Mouse (Mus musculus) forebrain, embryonic 12.5 days (tissue): ENCODE data around the gene Gatad2a. TPM values are rescaled to one million over a fixed set of nuclear protein-coding genes. Genes with fewer than 3 reads are reported as not detected.

Source experiments
- ATAC-seq: fragments of 200-750 bp; cut with Nextera tagmentation; 2 replicates; pipeline ENCODE4 v1.8.0; 2017; ENCODE audit warnings: moderate TSS enrichment; ENCODE audit not compliant: low FRiP score
- H3K27ac ChIP-seq: fragments of 300-500 bp; sonication (generic); 2 replicates; pipeline ENCODE4 v1.5.1; 2016; ENCODE audit warnings: mild to moderate bottlenecking
- H3K27me3 ChIP-seq: fragments of 300-500 bp; sonication (generic); 2 replicates; pipeline ENCODE4 v1.6.1; 2016; ENCODE audit warnings: mild to moderate bottlenecking
- H3K36me3 ChIP-seq: fragments of 300-500 bp; sonication (generic); replicated peaks from 2 replicates; pipeline ENCODE4 v1.6.1; 2016; ENCODE audit warnings: mild to moderate bottlenecking
- H3K4me1 ChIP-seq: fragments of 300-500 bp; sonication (generic); 2 replicates; pipeline ENCODE4 v1.6.1; 2016
- H3K4me2 ChIP-seq: fragments of 300-500 bp; sonication (generic); 2 replicates; pipeline ENCODE4 v1.6.1; 2016; ENCODE audit warnings: mild to moderate bottlenecking, moderate library complexity
- H3K4me3 ChIP-seq: fragments of 300-500 bp; sonication (generic); replicated peaks from 2 replicates; pipeline ENCODE4 v1.5.1; 2016; ENCODE audit warnings: mild to moderate bottlenecking
- H3K9ac ChIP-seq: fragments of 300-500 bp; sonication (generic); 2 replicates; pipeline ENCODE4 v1.6.1; 2016; ENCODE audit warnings: mild to moderate bottlenecking
- H3K9me3 ChIP-seq: fragments of 300-500 bp; sonication (generic); 2 replicates; pipeline ENCODE4 v1.6.1; 2016
- WGBS: fragments of 180-500 bp; shearing (Covaris S2); methylation state at CpG from one replicate; pipeline ENCODE4 v1.1.7; 2016; 5-methylcytosine and 5-hydroxymethylcytosine counted together
- polyA plus RNA-seq: library from polyadenylated mRNA; unstranded; fragments of >200 nt; fragmentation: Nextera tagmentation; extraction: Ambion mirVana; gene quantifications from 2 replicates; pipeline ENCODE4 v1.2.1, GENCODE M21; 2016

The Gatad2a gene
- polyA plus RNA-seq, 1 experiment from 2014 or later = 48.7 TPM

DNA sequence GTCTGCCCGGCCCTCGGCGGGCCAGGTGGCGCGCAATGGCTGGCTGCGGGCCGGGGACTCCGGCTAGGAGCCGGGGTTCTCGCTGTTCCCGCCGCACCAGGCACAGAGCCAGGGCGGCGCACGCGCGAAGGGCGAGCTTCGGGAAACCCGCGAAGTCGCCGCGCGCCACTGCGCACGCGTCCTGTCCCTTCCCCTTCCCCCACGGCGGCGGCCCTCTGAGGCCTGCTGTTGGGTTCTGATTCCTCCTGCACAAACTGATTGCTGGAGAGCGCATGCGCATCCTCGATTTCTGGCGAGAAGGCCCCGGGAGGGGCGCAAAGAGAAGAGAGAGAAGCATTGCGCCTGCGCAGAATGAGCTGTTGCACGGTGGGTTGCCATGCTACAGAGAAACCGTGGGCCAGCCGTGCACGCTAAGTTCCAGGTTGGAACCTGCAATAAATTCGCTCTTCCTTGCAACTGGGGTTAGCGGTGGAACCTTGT lies 93.1 kb downstream of the Gatad2a start:
- peak overlapping the region; percentile 89 for H3K4me2 ChIP-seq
- peak; percentile 93 for ATAC-seq
- under 1% methylated on average over 45 of the region's 45 CpGs for WGBS

DNA sequence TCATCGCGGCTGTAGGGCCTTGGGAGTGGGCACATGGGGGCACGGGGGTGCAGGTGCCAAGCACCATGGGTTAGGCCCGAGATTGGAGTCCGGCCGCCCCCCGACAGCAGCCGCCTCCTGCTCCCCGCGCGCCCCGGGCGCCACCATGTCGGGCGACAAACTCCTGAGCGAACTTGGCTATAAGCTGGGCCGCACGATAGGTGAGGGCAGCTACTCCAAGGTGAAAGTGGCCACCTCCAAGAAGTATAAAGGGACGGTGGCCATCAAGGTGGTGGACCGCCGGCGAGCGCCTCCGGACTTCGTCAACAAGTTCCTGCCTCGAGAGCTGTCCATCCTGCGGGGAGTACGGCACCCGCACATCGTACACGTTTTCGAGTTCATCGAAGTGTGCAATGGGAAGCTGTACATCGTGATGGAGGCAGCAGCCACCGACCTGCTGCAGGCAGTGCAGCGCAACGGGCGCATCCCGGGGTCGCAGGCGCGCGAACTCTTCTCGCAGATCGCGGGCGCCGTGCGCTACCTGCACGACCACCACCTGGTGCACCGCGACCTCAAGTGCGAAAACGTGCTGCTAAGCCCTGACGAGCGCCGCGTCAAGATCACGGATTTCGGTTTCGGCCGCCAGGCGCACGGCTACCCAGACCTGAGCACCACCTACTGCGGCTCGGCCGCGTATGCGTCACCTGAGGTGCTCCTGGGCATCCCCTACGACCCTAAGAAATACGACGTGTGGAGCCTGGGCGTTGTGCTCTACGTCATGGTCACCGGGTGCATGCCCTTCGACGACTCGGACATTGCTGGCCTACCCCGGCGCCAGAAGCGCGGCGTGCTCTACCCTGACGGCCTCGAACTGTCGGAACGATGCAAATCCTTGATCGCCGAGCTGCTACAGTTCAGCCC lies 93.8 kb downstream of the Gatad2a start, which contains the start of the genes Tssk6, Ndufa13 and Yjefn3:
Gene Tssk6, plus strand, starts transcription at position 22 of the 900 bp plus-strand sequence.
Gene Ndufa13, minus strand, starts transcription at position 396 of the 900 bp plus-strand sequence.
Gene Yjefn3, minus strand, starts transcription at position 550 of the 900 bp plus-strand sequence.
- 5% methylated on average over 89 of the region's 89 CpGs for WGBS
- peak; percentile 60 for ATAC-seq
- Histone ChIP-seq H3K4me3 (peak within 1 kb of the TSS; percentile 69), H3K4me1 (peaks cover 42% of the 10 kb centered on the region), H3K9ac (peak within 1 kb of the TSS; percentile 77), H3K4me2 (peak within 1 kb of the TSS; percentile 89), H3K36me3 (peaks cover 26% of the 10 kb centered on the region), H3K9me3 (no peaks in the 10 kb centered on the region), H3K27me3 (no peaks in the 10 kb centered on the region), H3K27ac (peak within 1 kb of the TSS; percentile 91)

More for the DNA sequence above, 93.1 kb downstream of the Gatad2a start:
- peak overlapping the region; percentile 91 for H3K27ac ChIP-seq
- H3K4me1 ChIP-seq = peaks cover 40% of the 10 kb centered on the region
- H3K4me3 ChIP-seq = peak overlapping the region; percentile 69
- H3K27me3 ChIP-seq = no peaks in the 10 kb centered on the region
- H3K36me3 ChIP-seq = peaks cover 30% of the 10 kb centered on the region
- no peaks in the 10 kb centered on the region for H3K9me3 ChIP-seq
- H3K9ac ChIP-seq = peak overlapping the region; percentile 73

DNA sequence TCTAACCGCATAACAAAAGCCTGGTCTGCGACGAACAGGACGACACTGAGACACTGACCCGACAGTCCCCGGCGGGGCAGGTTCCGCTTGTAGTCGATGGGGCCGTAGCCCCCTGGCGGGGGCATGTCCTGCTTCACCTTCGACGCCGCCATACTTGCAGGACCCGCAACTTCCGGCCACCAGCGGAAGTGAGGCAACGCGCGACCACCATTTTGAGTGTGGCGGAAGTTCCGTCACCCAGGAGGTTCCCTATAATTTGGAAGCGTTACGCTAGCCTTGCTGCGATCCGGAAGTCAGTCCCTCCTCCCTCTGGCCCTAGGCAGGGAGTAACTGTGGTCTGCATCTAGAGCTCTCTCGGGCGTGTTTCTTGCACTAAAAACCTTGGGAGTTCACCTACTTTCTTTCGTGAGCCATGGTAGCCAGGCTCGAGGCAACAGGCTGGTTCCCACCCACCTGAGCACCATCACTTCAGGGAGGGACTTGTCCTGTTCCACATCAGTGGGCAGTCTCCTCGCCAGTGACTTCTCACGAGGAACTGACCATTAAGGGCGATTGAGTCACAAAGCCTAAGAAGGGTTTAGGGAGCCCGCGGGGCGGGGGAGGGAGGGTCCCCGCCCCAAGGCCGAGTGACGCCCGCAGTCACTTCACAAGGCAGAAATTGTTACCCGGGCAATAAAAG lies 94.6 kb downstream of the Gatad2a start:
- Histone ChIP-seq H3K36me3 (peaks cover 23% of the 10 kb centered on the region), H3K4me1 (peaks cover 49% of the 10 kb centered on the region)
- WGBS = 2% methylated on average over 41 of the region's 41 CpGs

DNA sequence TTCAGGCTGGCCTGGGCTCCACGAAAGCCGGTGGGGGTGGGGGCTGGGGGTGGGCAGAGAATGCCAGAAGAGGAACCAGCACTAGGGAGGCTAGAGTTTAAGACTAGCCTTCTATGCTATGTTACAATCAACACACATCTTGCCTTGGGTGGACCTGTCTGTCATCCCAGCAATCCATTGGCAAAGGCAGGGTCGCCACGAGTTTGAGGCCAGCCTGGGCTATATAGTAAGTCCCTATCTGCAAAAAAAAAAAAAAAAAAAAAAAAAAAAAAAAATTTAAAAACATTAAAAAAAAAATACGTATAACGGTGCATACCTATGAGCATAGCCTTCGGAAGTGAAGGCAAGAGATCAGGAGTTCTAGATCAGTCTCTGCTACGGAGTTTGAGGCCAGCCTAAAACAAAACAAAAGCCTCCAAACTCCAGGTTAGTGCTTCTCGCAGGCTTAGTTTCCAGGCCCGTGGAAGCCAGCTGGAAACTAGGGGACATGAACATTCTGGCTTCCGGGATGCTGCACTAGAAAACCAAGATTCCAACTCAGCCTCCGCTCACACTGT lies 95.2 kb downstream of the Gatad2a start:
- peaks cover 50% of the 10 kb centered on the region for H3K4me1 ChIP-seq
- H3K4me2 ChIP-seq = peak overlapping the region; percentile 89
- peak; percentile 1; the same call in 1 of the 2 replicates for ATAC-seq
- 24% methylated on average over 12 of the region's 12 CpGs for WGBS
- H3K4me3 ChIP-seq = peak overlapping the region; percentile 69
- peak overlapping the region; percentile 87 for H3K27ac ChIP-seq
- peaks cover 23% of the 10 kb centered on the region for H3K36me3 ChIP-seq
- peak overlapping the region; percentile 77 for H3K9ac ChIP-seq
- no peaks in the 10 kb centered on the region for H3K9me3 ChIP-seq
- H3K27me3 ChIP-seq = no peaks in the 10 kb centered on the region

More for the DNA sequence above, 94.6 kb downstream of the Gatad2a start:
- H3K27ac ChIP-seq = peak overlapping the region; percentile 87
- H3K27me3 ChIP-seq = no peaks in the 10 kb centered on the region
- H3K9me3 ChIP-seq = no peaks in the 10 kb centered on the region
- H3K9ac ChIP-seq = peak overlapping the region; percentile 77
- peak overlapping the region; percentile 69 for H3K4me3 ChIP-seq
- peak overlapping the region; percentile 89 for H3K4me2 ChIP-seq
- peak; percentile 68 for ATAC-seq

DNA sequence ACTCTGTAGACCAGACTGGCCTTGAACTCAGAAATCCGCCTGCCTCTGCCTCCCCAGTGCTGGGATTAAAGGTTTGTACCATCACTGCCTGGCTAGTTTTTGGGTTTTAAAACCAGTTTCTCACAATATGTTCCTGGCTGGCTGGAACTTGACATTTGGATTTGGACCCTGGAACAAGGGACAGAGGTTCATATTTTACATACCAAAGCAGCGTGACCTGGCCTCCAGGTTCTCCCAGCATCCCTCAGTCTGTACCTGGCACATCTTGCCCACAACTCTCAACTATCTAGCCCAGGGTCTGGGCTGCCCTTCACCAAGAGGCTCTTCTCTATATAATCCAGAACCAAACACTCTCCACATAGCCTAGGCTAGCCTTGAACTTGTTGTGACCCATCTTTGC lies 96.3 kb downstream of the Gatad2a start:
- no peak for ATAC-seq
- Histone ChIP-seq H3K9ac (no peak overlapping the region), H3K4me3 (no peak overlapping the region), H3K27ac (no peak overlapping the region), H3K27me3 (no peaks in the 10 kb centered on the region), H3K36me3 (peaks cover 28% of the 10 kb centered on the region), H3K4me2 (peak overlapping the region; percentile 89; the same call in 1 of the 2 replicates), H3K9me3 (no peaks in the 10 kb centered on the region), H3K4me1 (peaks cover 61% of the 10 kb centered on the region)
- 92% methylated on average over 2 of the region's 2 CpGs for WGBS

DNA sequence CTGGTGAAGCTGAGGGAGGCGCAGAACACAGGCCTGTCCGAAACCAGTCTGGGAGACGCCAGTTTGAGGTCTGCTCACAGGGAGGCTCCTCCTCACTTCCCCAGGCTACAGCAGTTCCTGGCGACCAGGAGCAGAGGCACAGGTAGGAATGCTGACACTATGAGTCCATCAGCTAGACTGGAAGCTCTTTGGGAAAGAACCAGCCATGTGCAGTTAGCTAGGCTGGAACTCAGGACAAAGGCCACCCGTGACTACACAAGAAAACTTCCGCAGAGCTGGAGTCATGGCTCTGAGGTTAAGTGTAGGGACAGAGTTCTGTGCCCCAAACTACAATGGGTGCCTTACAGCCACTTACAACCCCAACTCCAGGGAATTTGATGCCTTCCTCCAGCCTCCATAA lies 98.3 kb downstream of the Gatad2a start:
- H3K9ac ChIP-seq = no peak overlapping the region; the same call in 1 of the 2 replicates
- peaks cover 69% of the 10 kb centered on the region for H3K4me1 ChIP-seq
- ATAC-seq = no peak
- H3K4me2 ChIP-seq = no peak overlapping the region
- H3K4me3 ChIP-seq = no peak overlapping the region
- no peaks in the 10 kb centered on the region for H3K9me3 ChIP-seq
- no peak overlapping the region for H3K27ac ChIP-seq
- H3K27me3 ChIP-seq = peaks cover 4% of the 10 kb centered on the region; the same call in 1 of the 2 replicates
- peaks cover 37% of the 10 kb centered on the region for H3K36me3 ChIP-seq
- WGBS = 90% methylated on average over 6 of the region's 6 CpGs

DNA sequence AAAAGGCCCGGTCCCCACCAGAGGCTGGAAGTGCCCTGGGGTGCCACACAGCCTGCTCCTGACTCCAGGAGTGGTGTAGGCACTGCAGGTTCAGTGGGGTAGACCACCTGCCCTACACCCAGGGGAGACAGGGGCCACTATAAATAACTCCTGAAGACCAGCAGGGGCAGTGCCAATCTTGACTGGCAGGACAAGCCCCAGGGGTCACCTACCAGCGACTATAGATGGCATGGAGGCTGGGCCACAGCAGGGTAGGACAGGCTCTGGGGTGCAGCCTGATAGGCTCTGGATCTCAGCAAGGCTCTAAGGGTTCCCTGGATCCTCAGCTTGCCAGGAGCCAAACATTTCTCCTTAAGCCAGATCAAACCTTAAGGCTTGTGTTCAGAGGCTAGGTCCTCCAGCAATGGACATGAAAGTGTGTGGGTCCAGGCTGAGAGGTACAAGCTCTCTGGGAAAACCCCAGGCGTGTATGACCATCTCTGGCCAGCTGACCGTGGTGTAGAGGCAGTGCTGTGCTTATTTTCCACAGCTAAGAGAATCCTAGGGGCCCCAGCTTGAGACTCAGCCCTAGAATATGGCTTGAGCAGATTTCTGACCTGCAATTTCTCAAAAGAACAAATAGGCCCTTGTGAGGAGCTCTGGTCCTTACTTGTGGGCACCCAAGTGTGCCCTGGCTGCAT lies 100.3 kb downstream of the Gatad2a start:
- peaks cover 73% of the 10 kb centered on the region for H3K4me1 ChIP-seq
- H3K36me3 ChIP-seq = peaks cover 45% of the 10 kb centered on the region
- WGBS = 76% methylated on average over 4 of the region's 4 CpGs
- H3K9me3 ChIP-seq = no peaks in the 10 kb centered on the region
- no peak overlapping the region; the same call in 1 of the 2 replicates for H3K9ac ChIP-seq
- H3K4me2 ChIP-seq = no peak overlapping the region
- no peak overlapping the region for H3K4me3 ChIP-seq
- ATAC-seq = no peak
- no peak overlapping the region for H3K27ac ChIP-seq
- peaks cover 7% of the 10 kb centered on the region for H3K27me3 ChIP-seq

DNA sequence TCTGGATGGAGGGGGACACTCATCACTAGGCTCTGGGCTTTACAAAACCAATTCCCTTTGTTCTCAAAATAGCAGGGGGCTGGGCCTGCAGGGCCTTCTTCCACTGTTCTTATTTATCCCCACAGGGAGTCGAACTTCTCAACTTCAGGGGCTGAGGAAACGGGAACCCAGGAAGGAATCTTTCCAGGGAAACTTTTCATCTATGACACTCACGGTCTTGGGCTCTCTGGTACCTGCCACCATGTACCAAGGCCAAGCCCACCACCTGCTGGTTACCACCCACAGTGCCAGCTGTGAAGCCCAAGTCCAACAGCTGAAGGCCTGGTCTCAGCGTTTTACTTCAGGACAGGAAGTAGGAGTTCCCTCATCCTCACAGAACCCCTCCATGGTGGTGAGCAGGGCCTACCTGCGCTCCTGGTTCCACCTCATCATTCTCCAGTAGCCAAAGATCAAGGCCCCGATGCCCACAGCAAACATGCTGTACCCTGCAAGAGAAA lies 101.3 kb downstream of the Gatad2a start:
- no peak overlapping the region for H3K4me2 ChIP-seq
- H3K4me3 ChIP-seq = no peak overlapping the region
- 57% methylated on average over 6 of the region's 6 CpGs for WGBS
- peaks cover 67% of the 10 kb centered on the region for H3K4me1 ChIP-seq
- H3K9me3 ChIP-seq = no peaks in the 10 kb centered on the region
- H3K27me3 ChIP-seq = peaks cover 18% of the 10 kb centered on the region
- H3K27ac ChIP-seq = 0 out of 2 replicates have a peak overlapping the region, but pooled peaks have one; percentile 25
- H3K36me3 ChIP-seq = peaks cover 45% of the 10 kb centered on the region
- no peak for ATAC-seq
- H3K9ac ChIP-seq = no peak overlapping the region

DNA sequence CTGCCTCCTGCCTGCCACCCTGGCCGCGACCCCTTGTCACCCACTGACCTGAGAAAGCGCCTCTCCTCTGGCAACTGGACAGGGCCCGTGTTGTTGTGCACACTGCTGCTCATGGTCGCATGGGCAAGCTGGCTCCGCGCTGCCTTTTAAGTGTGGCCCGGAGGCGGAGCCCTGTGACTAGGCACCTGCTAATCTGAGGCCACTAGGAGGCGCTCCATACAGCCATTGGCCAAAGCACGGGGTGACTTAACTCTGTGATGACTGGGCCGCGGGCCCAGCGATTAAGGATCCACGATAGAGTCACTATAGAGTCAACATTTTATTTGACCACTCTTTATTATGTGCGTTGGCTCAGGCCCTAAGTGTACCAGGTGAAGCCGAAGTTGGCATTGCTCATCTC lies 102.3 kb downstream of the Gatad2a start:
- H3K27me3 ChIP-seq = peaks cover 28% of the 10 kb centered on the region
- H3K9me3 ChIP-seq = no peaks in the 10 kb centered on the region
- H3K4me1 ChIP-seq = peaks cover 65% of the 10 kb centered on the region
- WGBS = 25% methylated on average over 17 of the region's 17 CpGs
- H3K9ac ChIP-seq = no peak overlapping the region
- peaks cover 38% of the 10 kb centered on the region for H3K36me3 ChIP-seq
- no peak overlapping the region for H3K4me2 ChIP-seq
- H3K27ac ChIP-seq = peak overlapping the region; percentile 25; the same call in 1 of the 2 replicates
- no peak overlapping the region for H3K4me3 ChIP-seq
- ATAC-seq = peak; percentile 6; the same call in 1 of the 2 replicates

DNA sequence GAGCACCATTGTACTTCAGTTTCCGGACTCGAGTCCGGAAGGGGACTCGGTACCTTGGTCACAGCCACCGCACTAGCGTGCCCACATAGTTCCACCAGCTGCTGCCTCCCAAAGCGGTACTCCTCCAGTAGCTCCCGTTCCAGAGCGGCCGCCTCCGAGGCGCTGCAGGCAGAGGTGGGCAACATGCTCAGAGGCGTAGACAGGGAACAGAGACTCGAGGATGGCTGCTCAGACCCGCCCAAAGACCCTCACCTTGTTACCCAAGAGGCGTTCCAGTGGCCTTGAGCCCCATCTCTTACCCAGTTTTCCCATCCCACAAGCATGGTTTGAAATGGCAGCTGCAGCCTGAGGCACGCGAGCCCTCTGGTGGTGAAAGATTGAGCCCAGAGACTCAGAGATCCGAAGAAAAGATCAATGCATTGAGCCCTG lies 105.4 kb downstream of the Gatad2a start:
- Histone ChIP-seq H3K9ac (no peak overlapping the region), H3K4me2 (no peak overlapping the region), H3K36me3 (peaks cover 20% of the 10 kb centered on the region), H3K9me3 (no peaks in the 10 kb centered on the region), H3K27ac (no peak overlapping the region), H3K4me1 (peaks cover 75% of the 10 kb centered on the region), H3K4me3 (no peak overlapping the region), H3K27me3 (peaks cover 58% of the 10 kb centered on the region)
- no peak for ATAC-seq
- 38% methylated on average over 19 of the region's 19 CpGs for WGBS

DNA sequence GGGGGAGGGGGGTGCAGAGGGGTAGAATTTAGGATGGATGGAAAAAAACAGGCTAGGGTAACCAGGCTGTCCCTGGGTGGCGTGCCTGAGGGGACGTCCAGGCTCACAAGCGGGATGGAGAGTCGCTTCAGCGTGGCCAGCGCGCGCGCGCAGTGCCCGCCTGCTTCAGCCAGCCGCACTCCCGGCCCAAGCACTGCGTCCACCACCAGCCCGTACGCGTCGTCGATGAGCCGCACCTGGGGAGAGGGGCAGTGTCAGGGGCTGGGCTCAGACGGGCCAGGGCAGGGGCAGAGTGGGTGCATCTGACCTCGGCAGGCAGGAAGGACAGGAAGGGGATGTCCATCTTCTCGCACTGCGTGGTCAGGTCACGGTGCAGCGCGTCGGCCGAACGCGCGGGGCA lies 107.3 kb downstream of the Gatad2a start:
- H3K27ac ChIP-seq = no peak overlapping the region
- no peaks in the 10 kb centered on the region for H3K9me3 ChIP-seq
- no peak overlapping the region for H3K9ac ChIP-seq
- peak; percentile 17; the same call in 1 of the 2 replicates for ATAC-seq
- H3K27me3 ChIP-seq = peaks cover 77% of the 10 kb centered on the region
- H3K4me1 ChIP-seq = peaks cover 56% of the 10 kb centered on the region
- WGBS = 4% methylated on average over 32 of the region's 32 CpGs
- peak overlapping the region; percentile 42 for H3K4me2 ChIP-seq
- peaks cover 13% of the 10 kb centered on the region; the same call in 1 of the 2 replicates for H3K36me3 ChIP-seq
- H3K4me3 ChIP-seq = peak overlapping the region; percentile 29
